Mouse (Mus musculus) lung, postnatal 0 days (tissue): ENCODE measurements at regions not wholly inside any gene's neighbourhood (a gene's known extent, or its start where the extent isn't known, plus 50 kb on each side); places are given as distances from the start of the nearest gene placed in this dataset.

Experiments used
- CTCF ChIP-seq: IDR thresholded peaks from 2 replicates; pipeline ENCODE4 v1.5.1; 2016; ENCODE audit warnings: antibody characterized with exemption, mild to moderate bottlenecking
- EP300 ChIP-seq: IDR thresholded peaks from 2 replicates; pipeline ENCODE4 v1.6.1; 2016; ENCODE audit warnings: antibody characterized with exemption, mild to moderate bottlenecking, control low read depth

GRCm38 (mm10) chr15:43625021-43625510, 3490.9 kb downstream of the 9330182O14Rik start:
- no peak for TF ChIP-seq CTCF
- TF ChIP-seq EP300: no peak
